Mouse (Mus musculus): ENCODE data around the gene Vps29. TPM values are rescaled to one million over a fixed set of nuclear protein-coding genes. Genes with fewer than 3 reads are reported as not detected.

The Vps29 gene
- polyA plus RNA-seq, 1 experiment from 2014 or later = 192 TPM

DNA sequence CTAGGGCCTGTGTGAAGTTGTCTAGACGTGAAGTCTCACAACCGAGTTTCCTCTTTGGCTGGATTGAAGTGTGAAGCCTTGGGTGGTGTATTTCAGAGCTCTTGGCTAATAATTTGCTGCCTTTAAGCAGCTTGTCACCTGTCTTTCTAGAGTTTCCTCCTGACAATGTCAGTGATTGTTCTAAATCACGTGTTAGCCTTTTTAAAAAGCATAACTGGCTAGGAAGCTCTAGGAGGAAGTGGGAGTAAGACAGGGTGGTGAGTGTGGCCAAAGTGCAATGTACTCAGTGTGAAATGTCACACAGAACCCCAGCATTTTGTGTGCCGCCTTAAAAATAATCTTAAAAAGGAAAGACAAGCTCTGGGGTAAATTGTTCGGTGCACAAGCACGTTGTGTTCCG is 10.4 kb upstream of the Vps29 start:
- no peaks in the 10 kb centered on the region for H3K9me3 ChIP-seq
- H3K4me3 ChIP-seq = no peak overlapping the region
- H3K9ac ChIP-seq = no peak overlapping the region
- no peaks in the 10 kb centered on the region for H3K4me1 ChIP-seq
- H3K36me3 ChIP-seq = peaks cover 3% of the 10 kb centered on the region; the same call in 1 of the 2 replicates
- H3K27ac ChIP-seq = no peak overlapping the region
- H3K4me2 ChIP-seq = no peak overlapping the region
- H3K27me3 ChIP-seq = no peaks in the 10 kb centered on the region
- ATAC-seq (ENCODE audit: insufficient number of reproducible peaks, insufficient read depth, low FRiP score, low TSS enrichment, low read depth) = no peak
- WGBS = 56% methylated on average over 7 of the region's 7 CpGs

DNA sequence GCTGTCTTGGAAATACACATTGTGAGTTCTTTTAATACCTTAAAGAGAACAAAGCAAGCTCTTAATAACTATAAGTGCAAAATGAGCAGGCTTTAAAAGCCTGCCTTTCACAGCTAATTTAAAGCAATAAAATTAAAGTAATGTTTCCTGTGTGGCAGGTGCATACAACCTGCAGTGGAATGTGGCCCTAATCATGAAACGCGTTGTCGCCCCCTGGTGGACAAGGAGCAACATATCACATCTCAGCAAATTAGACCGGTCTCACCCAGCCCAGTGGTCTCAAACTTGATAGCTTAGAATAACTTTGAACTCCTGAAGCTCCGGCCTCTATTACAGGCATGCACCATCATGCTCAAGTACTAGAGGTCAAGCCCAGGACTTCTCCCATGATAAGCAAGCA is 9.9 kb upstream of the Vps29 start:
- H3K9ac ChIP-seq = no peak overlapping the region
- no peak overlapping the region for H3K4me2 ChIP-seq
- no peaks in the 10 kb centered on the region for H3K4me1 ChIP-seq
- H3K9me3 ChIP-seq = no peaks in the 10 kb centered on the region
- H3K27me3 ChIP-seq = no peaks in the 10 kb centered on the region
- no peak overlapping the region for H3K27ac ChIP-seq
- ATAC-seq (ENCODE audit: insufficient number of reproducible peaks, insufficient read depth, low FRiP score, low TSS enrichment, low read depth) = no peak
- peaks cover 3% of the 10 kb centered on the region; the same call in 1 of the 2 replicates for H3K36me3 ChIP-seq
- 7% methylated on average over 5 of the region's 5 CpGs for WGBS
- no peak overlapping the region for H3K4me3 ChIP-seq

DNA sequence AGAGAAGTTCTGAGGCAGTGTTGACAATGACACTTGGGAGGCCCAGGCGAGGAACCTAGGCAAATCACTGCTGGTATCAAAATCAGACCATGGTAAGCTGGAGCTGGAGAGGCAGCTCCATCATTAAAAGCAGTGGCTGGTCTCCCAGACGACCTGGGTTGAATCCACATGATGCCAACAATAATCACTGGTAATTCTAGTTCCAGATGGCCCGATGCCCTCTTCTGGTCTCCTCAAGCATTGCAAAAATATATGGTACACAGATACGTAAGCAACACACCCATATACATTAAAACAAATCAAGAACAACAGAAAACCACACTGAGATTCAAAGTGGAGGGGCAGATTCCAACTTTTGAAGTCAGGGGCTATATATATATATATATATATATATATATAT is 8.4 kb upstream of the Vps29 start:
- H3K4me3 ChIP-seq = no peak overlapping the region
- H3K27me3 ChIP-seq = no peaks in the 10 kb centered on the region
- 73% methylated on average over 4 of the region's 4 CpGs for WGBS
- no peaks in the 10 kb centered on the region for H3K9me3 ChIP-seq
- H3K36me3 ChIP-seq = no peaks in the 10 kb centered on the region
- no peaks in the 10 kb centered on the region for H3K4me1 ChIP-seq
- ATAC-seq (ENCODE audit: insufficient number of reproducible peaks, insufficient read depth, low FRiP score, low TSS enrichment, low read depth) = no peak
- no peak overlapping the region for H3K4me2 ChIP-seq
- no peak overlapping the region for H3K9ac ChIP-seq
- H3K27ac ChIP-seq = no peak overlapping the region

DNA sequence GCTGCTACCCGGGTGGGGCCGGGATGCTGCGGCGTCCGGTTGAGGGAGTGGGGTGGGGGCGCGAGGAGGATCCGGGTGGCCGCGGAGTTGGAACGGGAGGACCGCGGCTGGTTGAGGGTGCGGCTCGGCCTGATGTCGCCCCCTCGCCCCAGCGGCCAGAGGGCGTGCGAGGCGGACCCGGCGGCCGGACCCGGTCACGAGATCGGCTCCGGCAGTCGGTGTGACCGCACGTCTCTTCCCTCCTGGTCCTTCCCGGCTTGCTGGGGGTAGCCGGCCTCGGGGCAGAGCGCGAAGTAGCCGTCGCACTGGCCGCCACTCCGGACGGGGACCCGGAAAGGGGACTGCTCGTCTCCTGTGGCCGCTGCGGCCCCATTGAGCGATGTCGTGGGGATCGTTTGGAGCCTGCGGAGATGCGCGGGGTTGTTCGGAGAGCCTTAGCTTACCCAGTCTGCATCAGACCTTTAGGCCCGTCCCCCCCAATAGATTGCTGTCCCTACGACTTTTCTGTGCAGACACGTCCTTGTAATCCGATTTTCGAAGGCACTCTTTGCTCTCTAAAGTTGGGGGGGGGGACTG is 411 bp downstream of the Vps29 start:
- peak; percentile 61 for ATAC-seq (ENCODE audit: insufficient number of reproducible peaks, insufficient read depth, low FRiP score, low TSS enrichment, low read depth)
- Histone ChIP-seq H3K4me2 (peak overlapping the region; percentile 79), H3K27ac (peak overlapping the region; percentile 12; the same call in 1 of the 2 replicates), H3K36me3 (peaks cover 5% of the 10 kb centered on the region), H3K4me3 (peak overlapping the region; percentile 97), H3K27me3 (no peaks in the 10 kb centered on the region), H3K4me1 (peaks cover 9% of the 10 kb centered on the region), H3K9me3 (no peaks in the 10 kb centered on the region), H3K9ac (peak overlapping the region; percentile 96)
- WGBS = under 1% methylated on average over 57 of the region's 57 CpGs

DNA sequence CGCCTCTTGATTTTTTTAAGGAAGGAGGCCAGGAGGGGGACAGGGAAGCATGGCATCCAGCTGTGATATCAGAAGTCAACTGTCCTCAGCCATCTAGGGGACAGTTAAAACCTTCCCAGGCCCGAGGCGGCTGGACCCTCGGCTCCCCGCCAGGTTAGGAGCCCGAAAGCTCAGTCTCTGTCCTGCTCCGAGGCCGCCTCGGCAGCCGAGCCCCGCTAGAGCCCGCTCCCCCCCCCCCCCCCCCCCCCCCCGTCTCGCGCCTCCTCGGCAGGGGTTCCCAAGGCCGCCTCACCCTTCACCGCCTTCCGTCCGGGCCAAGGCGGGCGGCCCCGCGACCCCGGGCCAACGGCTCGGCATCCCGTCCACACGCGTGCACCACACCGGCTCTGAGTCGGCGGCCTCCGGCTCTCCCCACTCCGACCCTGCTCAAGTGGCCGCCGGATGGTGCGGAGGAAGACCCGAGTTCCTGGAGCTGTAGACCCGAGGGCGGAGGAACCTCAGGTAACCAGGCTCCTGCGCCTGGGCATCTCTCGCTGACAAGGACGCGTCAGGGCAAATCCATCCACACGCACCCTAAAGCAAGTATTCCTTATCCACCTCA is 17.5 kb downstream of the Vps29 start, which contains the start of gene Gpn3:
Gpn3 (plus strand) TSS at position 286 of the 601 bp plus-strand sequence.
- peak within 1 kb of the TSS; percentile 81 for H3K4me3 ChIP-seq
- no peaks in the 10 kb centered on the region for H3K27me3 ChIP-seq
- peaks cover 48% of the 10 kb centered on the region for H3K36me3 ChIP-seq
- H3K4me2 ChIP-seq = peak within 1 kb of the TSS; percentile 68
- H3K27ac ChIP-seq = peak within 1 kb of the TSS; percentile 95
- H3K9me3 ChIP-seq = no peaks in the 10 kb centered on the region
- peak within 1 kb of the TSS; percentile 87 for H3K9ac ChIP-seq
- peaks cover 20% of the 10 kb centered on the region for H3K4me1 ChIP-seq
- ATAC-seq (ENCODE audit: insufficient number of reproducible peaks, insufficient read depth, low FRiP score, low TSS enrichment, low read depth) = peak; percentile 60
- under 1% methylated on average over 39 of the region's 46 CpGs for WGBS

DNA sequence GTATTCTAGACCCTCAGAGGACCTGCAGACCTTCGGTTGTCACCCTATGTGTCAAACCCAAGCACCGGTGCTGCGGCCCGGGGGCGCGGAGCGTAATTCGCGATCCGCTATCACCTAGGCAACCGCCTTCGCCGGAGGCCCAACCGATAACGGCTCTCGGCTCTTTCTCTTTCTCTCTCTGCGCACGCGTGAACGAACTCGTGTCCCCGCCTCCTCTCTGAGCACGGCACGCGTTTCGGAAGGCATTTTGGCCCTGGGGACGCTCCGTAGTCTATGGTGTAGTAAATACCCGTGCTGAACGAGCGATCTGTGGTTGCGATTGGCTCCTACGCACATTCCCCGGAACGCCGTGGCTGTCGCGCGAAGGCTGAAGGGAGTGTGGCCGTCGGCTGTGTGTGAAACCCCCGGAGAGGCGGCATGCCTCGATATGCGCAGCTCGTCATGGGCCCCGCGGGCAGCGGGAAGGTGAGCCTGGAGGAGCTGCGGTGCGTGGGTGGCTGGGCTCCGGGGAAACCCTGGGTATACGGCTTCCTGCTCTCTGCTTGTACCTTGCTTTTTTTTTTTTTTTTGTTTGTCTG is 18.1 kb downstream of the Vps29 start, which contains the start of gene Fam216a:
Fam216a (minus strand) TSS at position 173 of the 578 bp plus-strand sequence.
- peak; percentile 88 for ATAC-seq (ENCODE audit: insufficient number of reproducible peaks, insufficient read depth, low FRiP score, low TSS enrichment, low read depth)
- Histone ChIP-seq H3K9me3 (no peaks in the 10 kb centered on the region), H3K4me3 (peak within 1 kb of the TSS; percentile 81), H3K27ac (peak within 1 kb of the TSS; percentile 95), H3K9ac (peak within 1 kb of the TSS; percentile 87), H3K27me3 (no peaks in the 10 kb centered on the region), H3K4me1 (peaks cover 20% of the 10 kb centered on the region), H3K36me3 (peaks cover 48% of the 10 kb centered on the region), H3K4me2 (peak within 1 kb of the TSS; percentile 68)
- under 1% methylated on average over 53 of the region's 53 CpGs for WGBS

DNA sequence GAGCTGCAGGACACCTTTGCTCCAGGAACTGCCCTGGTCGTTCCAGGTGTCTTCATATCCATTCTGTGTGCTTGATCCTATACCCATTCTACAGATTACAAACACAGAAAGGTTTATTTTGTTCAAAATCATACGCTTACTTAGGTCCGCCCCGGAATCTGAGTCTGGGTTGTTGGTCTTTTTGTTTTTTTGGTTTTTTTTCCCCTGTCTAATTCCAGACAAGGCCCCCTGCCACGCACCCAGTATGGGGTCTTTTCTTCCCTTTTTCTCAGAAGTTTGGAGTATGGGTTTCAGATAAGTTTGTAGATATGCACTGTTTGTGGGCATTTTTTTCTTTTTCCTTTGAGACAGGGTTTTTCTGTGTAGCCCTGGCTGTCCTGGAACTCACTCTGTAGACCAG is 18.7 kb downstream of the Vps29 start:
- H3K9me3 ChIP-seq = no peaks in the 10 kb centered on the region
- WGBS = 6% methylated on average over 5 of the region's 5 CpGs

DNA sequence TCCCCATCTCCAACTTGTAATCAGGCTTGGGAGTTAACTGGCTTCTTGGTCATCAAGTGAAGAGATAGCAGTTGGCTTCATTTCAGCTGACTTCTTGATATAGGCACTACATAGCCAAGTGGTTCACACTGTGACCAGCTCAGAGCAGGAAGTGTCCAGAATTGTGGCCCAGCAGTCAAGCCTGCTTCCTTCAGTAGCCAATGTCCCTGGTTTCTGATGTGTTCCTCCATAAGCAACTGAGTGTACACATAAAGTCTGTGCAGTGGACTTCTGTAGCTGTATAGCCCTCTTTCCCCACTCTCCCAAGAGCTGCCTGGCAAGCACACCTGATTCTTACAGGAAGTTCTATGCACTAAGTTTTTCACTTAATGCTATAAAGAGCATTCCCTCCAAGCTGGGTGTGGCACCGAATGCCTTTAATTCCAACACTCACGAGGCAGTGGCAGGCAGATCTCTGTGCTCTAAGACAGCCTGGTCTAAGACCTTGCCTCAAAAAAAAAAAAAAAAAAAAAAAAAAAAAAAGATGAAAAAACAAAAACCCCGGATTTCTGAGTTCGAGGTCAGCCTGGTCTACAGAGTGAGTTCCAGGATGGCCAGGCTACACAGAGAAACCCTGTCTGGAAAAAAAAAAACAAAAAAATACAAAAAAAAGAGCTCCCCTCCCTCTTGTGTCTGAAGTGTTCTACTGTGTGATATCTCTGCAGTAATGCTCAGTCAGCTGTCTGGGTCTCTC is 23.1 kb downstream of the Vps29 start:
- Histone ChIP-seq H3K36me3 (peaks cover 60% of the 10 kb centered on the region), H3K9me3 (no peaks in the 10 kb centered on the region), H3K27me3 (no peaks in the 10 kb centered on the region), H3K27ac (no peak overlapping the region), H3K4me3 (no peak overlapping the region), H3K4me2 (no peak overlapping the region), H3K9ac (no peak overlapping the region), H3K4me1 (peaks cover 10% of the 10 kb centered on the region)
- WGBS = 86% methylated on average over 4 of the region's 4 CpGs
- no peak for ATAC-seq (ENCODE audit: insufficient number of reproducible peaks, insufficient read depth, low FRiP score, low TSS enrichment, low read depth)

More for the DNA sequence above, 18.7 kb downstream of the Vps29 start:
- Histone ChIP-seq H3K36me3 (peaks cover 43% of the 10 kb centered on the region), H3K9ac (peak overlapping the region; percentile 87), H3K4me3 (peak overlapping the region; percentile 81), H3K4me1 (peaks cover 20% of the 10 kb centered on the region), H3K27ac (peak overlapping the region; percentile 95), H3K4me2 (peak overlapping the region; percentile 68), H3K27me3 (no peaks in the 10 kb centered on the region)
- no peak for ATAC-seq (ENCODE audit: insufficient number of reproducible peaks, insufficient read depth, low FRiP score, low TSS enrichment, low read depth)

DNA sequence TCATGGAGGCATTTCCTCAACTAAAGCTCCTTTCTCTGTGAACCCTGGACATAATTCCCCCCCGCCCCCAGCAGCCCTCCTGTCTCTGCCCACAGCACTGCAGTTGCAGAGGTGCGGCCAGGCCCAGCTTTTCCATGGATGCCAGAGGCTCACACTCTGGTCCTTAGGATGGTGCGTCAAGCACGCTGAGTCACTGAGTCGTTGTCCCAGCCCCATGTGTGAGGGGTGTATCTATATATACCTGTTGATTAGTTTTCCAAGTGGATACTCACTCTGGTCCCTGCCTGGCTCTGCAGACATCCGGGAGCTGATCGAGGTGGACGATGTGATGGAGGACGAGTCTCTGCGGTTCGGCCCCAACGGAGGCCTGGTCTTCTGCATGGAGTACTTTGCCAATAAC is 24.0 kb downstream of the Vps29 start:
- Histone ChIP-seq H3K9me3 (no peaks in the 10 kb centered on the region), H3K36me3 (peaks cover 63% of the 10 kb centered on the region), H3K4me3 (no peak overlapping the region), H3K27ac (no peak overlapping the region), H3K27me3 (no peaks in the 10 kb centered on the region), H3K4me1 (peaks cover 6% of the 10 kb centered on the region), H3K9ac (no peak overlapping the region), H3K4me2 (no peak overlapping the region)
- WGBS = 92% methylated on average over 12 of the region's 12 CpGs
- no peak for ATAC-seq (ENCODE audit: insufficient number of reproducible peaks, insufficient read depth, low FRiP score, low TSS enrichment, low read depth)

DNA sequence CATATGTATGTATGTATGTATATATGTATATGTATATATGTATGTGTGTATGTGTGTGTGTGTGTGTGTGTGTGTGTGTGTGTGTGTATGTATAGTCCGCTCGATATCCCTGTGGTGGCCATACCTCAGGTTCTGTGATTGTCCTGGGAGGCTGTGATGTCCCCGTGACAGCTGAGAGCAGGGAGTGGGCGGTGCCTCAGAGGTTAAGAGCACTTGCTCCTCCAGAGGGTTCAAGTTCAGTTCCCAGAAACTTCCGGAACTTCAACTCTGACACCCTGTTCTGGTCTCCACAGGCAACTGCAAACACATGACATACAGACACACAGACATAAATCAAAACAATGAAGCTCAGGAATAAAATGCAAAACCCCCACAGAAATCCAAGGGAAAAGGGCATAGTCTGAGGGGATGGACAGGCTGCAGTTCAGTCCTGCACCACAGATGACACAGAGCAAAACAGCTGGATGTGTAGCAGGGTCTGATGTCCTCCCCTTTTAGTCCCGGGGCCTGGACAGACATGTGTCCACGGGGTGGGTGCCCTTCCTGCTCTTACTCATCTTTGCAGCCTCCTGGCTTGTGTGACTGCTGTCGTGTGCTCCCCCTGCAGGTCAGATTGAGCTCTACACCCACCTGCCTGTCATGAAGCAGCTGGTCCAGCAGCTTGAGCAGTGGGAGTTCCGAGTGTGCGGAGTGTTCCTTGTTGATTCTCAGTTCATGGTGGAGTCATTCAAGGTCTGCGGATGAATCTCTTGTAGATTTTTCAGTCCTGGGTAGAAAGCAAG is 25.4 kb downstream of the Vps29 start:
- Histone ChIP-seq H3K27ac (no peak overlapping the region), H3K4me1 (no peaks in the 10 kb centered on the region), H3K9me3 (no peaks in the 10 kb centered on the region), H3K4me3 (no peak overlapping the region), H3K4me2 (no peak overlapping the region), H3K9ac (no peak overlapping the region), H3K27me3 (no peaks in the 10 kb centered on the region), H3K36me3 (peaks cover 54% of the 10 kb centered on the region)
- ATAC-seq (ENCODE audit: insufficient number of reproducible peaks, insufficient read depth, low FRiP score, low TSS enrichment, low read depth) = no peak
- WGBS = 60% methylated on average over 11 of the region's 11 CpGs

DNA sequence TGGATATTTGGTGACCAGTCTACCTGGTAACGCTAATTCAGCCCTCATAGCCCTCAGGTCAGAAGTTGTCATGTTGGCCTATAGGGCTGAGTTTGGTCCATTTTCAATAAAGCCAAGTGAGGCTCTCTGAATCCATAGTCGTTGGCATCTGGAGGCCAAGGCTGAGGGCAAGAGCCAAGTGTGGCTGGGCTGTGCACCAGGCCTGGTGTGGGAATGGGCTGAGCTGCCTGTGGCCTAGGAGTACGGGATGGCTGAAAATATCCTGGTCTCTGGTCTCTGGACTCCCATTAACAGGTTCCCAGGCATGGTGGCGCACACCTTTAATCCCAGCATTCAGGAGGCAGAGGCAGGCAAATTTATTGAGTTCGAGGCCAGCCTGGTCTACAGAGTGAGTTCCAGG is 35.8 kb downstream of the Vps29 start:
- 0 out of 2 replicates have a peak, but pooled peaks cover 3% of the 10 kb centered on the region for H3K36me3 ChIP-seq
- WGBS = 92% methylated on average over 5 of the region's 5 CpGs
- H3K9ac ChIP-seq = no peak overlapping the region
- peaks cover 12% of the 10 kb centered on the region for H3K4me1 ChIP-seq
- H3K9me3 ChIP-seq = no peaks in the 10 kb centered on the region
- no peak overlapping the region for H3K4me2 ChIP-seq
- H3K27me3 ChIP-seq = no peaks in the 10 kb centered on the region
- ATAC-seq (ENCODE audit: insufficient number of reproducible peaks, insufficient read depth, low FRiP score, low TSS enrichment, low read depth) = no peak
- no peak overlapping the region for H3K27ac ChIP-seq
- H3K4me3 ChIP-seq = no peak overlapping the region

Measured in embryonic facial prominence, embryonic 13.5 days (tissue).